Mouse (Mus musculus) liver, postnatal 0 days (tissue): Measurements from ENCODE around the gene Naf1.

Source experiments
- CTCF ChIP-seq: sonication (generic); IDR thresholded peaks from 2 replicates; pipeline ENCODE4 v1.5.1; 2016; ENCODE audit warnings: antibody characterized with exemption, low read depth
- EP300 ChIP-seq: IDR thresholded peaks from 2 replicates; pipeline ENCODE4 v1.6.1; 2016; ENCODE audit warnings: antibody characterized with exemption, low read depth, mild to moderate bottlenecking

GRCm38 (mm10) chr8:66867679-66868078, 7.7 kb downstream of the Naf1 start:
- no peak for TF ChIP-seq CTCF
- TF ChIP-seq EP300 = no peak
